Mouse (Mus musculus) embryonic fibroblast, embryonic 13.5 days (primary cell): ENCODE results near the gene Ppp1r16b.

Source experiments
- CTCF ChIP-seq: IDR thresholded peaks from 2 replicates; pipeline ENCODE4 v1.5.1; 2011; ENCODE audit warnings: mild to moderate bottlenecking, control low read depth, low read length, moderate library complexity, borderline replicate concordance; ENCODE audit not compliant: insufficient read depth
- POLR2A ChIP-seq: IDR thresholded peaks from 2 replicates; pipeline ENCODE4 v1.6.1; 2011; ENCODE audit warnings: low read depth, mild to moderate bottlenecking, control low read depth, low read length, moderate library complexity

- TF ChIP-seq CTCF: no peak
- no peak for TF ChIP-seq POLR2A
Observed at GRCm38 (mm10) chr2:158722135-158722534, 56.9 kb downstream of the Ppp1r16b start.
